10 mouse cellular contexts compared by ENCODE assay signal in the genomic region with DNA sequence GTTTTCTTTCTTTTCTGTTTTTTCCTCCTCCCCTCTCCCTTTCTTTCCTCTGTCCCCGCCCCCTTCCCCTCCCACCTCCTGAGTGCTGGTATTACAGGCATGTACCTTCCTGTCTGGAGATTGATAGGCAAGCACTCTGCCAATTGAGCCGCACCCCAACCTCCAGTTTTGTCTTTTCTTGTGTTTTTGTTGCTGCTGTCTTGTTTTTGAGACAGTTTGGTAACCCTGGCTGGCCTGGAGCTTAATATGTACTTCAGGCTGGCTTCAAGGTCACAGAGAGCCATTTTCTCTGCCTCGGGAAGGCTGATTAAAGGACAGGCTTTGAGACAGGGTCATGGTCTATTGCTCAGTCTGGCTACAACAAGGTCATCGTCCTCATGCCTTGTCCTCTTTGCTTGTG. TPM values are rescaled to one million over a fixed set of nuclear protein-coding genes. Genes with fewer than 3 reads are reported as not detected.
DNase-seq lines count a peak whose midpoint lies in the region; ATAC-seq and TF ChIP-seq lines count a peak whose summit lies in the region.
"Had no signal": no experiment of that assay in that cellular context is flagged by ENCODE, and none has a peak within 500 bp of the region (broad histone marks: within the 10 kb centered on the region; RNA-seq: fewer than 3 reads in every experiment).

No protein-coding gene starts in this region.

- dilution Hi-C loops in CH12.LX (cut with MboI; ENCODE audit: extremely low pct_ligation_motif_present, extremely low pct_unique_long_range_greater_than_20kb, low sequenced_read_pairs): no loop called here

- TF ChIP-seq EP300 in heart, postnatal 0 days (IDR thresholded peaks at IDR 0.05; ENCODE audit: low read depth): no peak
- TF ChIP-seq EP300 in CH12.LX (IDR thresholded peaks at IDR 0.05; ENCODE audit: low read length): no peak

- no peak overlapping the region for H3K4me3 ChIP-seq in heart, postnatal 0 days (ENCODE audit: low read depth, low read length)
- no peak overlapping the region for H3K4me3 ChIP-seq in CH12.LX (replicated peaks in 1 of 3; ENCODE audit: low read depth in 2 of 3, low read length in 2 of 3, poor library complexity in 1 of 3)
- H3K4me3 ChIP-seq in kidney, embryonic 16.5 days (ENCODE audit: low read length): no peak overlapping the region
- no peak overlapping the region for H3K4me3 ChIP-seq in midbrain, embryonic 16.5 days (ENCODE audit: low read depth, low read length)
- H3K4me3 ChIP-seq: neural tube, embryonic 12.5 days had no signal

- no peaks in the 10 kb centered on the region for H3K79me2 ChIP-seq in CH12.LX (replicated peaks; ENCODE audit: control insufficient read depth, extremely low read depth, insufficient read depth, poor library complexity, severe bottlenecking)

- H3K36me3 ChIP-seq in heart, postnatal 0 days (replicated peaks; ENCODE audit: control insufficient read depth, insufficient read depth, low read length): peaks cover 17% of the 10 kb centered on the region
- H3K36me3 ChIP-seq in CH12.LX (replicated peaks in 1 of 2; ENCODE audit: control insufficient read depth in 1 of 2, insufficient read depth in 1 of 2, low read length in 1 of 2): no peaks in the 10 kb centered on the region
- H3K36me3 ChIP-seq in kidney, embryonic 16.5 days (ENCODE audit: insufficient read depth, low read length): peaks cover 32% of the 10 kb centered on the region
- no peaks in the 10 kb centered on the region for H3K36me3 ChIP-seq in midbrain, embryonic 16.5 days (ENCODE audit: control insufficient read depth, insufficient read depth, low read length)

- in situ Hi-C loops in CH12.LX (cut with MboI; ENCODE audit: low pct_ligation_motif_present, low pct_unique_long_range_greater_than_20kb, low sequenced_read_pairs): no loop called here

- peak; percentile 71 for ATAC-seq in heart, postnatal 0 days (ENCODE audit: insufficient read depth, low read depth)
- no peak for ATAC-seq in kidney, embryonic 16.5 days (ENCODE audit: low FRiP score, low TSS enrichment)
- no peak for ATAC-seq in midbrain, embryonic 16.5 days

- H3K9ac ChIP-seq in heart, postnatal 0 days (replicated peaks; ENCODE audit: low read depth, low read length): no peak overlapping the region
- no peak overlapping the region for H3K9ac ChIP-seq in CH12.LX (ENCODE audit: insufficient read depth, low read depth)
- no peak overlapping the region for H3K9ac ChIP-seq in kidney, embryonic 16.5 days (replicated peaks; ENCODE audit: low read length)
- H3K9ac ChIP-seq in midbrain, embryonic 16.5 days (ENCODE audit: low read depth, low read length): no peak overlapping the region
- H3K9ac ChIP-seq: neural tube, embryonic 12.5 days had no signal

- WGBS in heart, postnatal 0 days: 51% methylated on average over 4 of the region's 4 CpGs
- WGBS in kidney, embryonic 16.5 days: 70% methylated on average over 4 of the region's 4 CpGs
- WGBS in midbrain, embryonic 16.5 days: 93% methylated on average over 4 of the region's 4 CpGs

- no peak for TF ChIP-seq CTCF in heart, postnatal 0 days (IDR thresholded peaks at IDR 0.05; ENCODE audit: low read depth)
- no peak for TF ChIP-seq CTCF in CH12.LX (conservative IDR thresholded peaks at IDR 0.05 in 1 of 2, IDR thresholded peaks at IDR 0.05 in 1 of 2; ENCODE audit: low read depth in 2 of 2, low read length in 2 of 2)

- H3K9me3 ChIP-seq in heart, postnatal 0 days (replicated peaks; ENCODE audit: control insufficient read depth, low read length): peaks cover 3% of the 10 kb centered on the region; the same call in 1 of the 2 replicates
- H3K9me3 ChIP-seq in CH12.LX (replicated peaks; ENCODE audit: low read length): peaks cover 3% of the 10 kb centered on the region
- H3K9me3 ChIP-seq in kidney, embryonic 16.5 days (ENCODE audit: low read length): peaks cover 11% of the 10 kb centered on the region
- 0 out of 2 replicates have a peak, but pooled peaks cover 4% of the 10 kb centered on the region for H3K9me3 ChIP-seq in midbrain, embryonic 16.5 days (replicated peaks; ENCODE audit: control insufficient read depth, low read length, poor library complexity, severe bottlenecking)

- no peaks in the 10 kb centered on the region for H3K27me3 ChIP-seq in heart, postnatal 0 days (ENCODE audit: control insufficient read depth, insufficient read depth, low read length)
- no peaks in the 10 kb centered on the region for H3K27me3 ChIP-seq in CH12.LX (replicated peaks)
- H3K27me3 ChIP-seq in kidney, embryonic 16.5 days (ENCODE audit: insufficient read depth, low read length): no peaks in the 10 kb centered on the region
- H3K27me3 ChIP-seq in midbrain, embryonic 16.5 days (ENCODE audit: control insufficient read depth, insufficient read depth, low read depth, low read length): no peaks in the 10 kb centered on the region
- H3K27me3 ChIP-seq: neural tube, embryonic 12.5 days had no signal

- no peak for TF ChIP-seq RAD21 in CH12.LX (IDR thresholded peaks at IDR 0.05; ENCODE audit: low read depth, low read length)

- peaks cover 10% of the 10 kb centered on the region; the same call in 1 of the 2 replicates for H3K4me1 ChIP-seq in heart, postnatal 0 days (ENCODE audit: control insufficient read depth, insufficient read depth)
- no peaks in the 10 kb centered on the region for H3K4me1 ChIP-seq in CH12.LX (ENCODE audit: control insufficient read depth in 1 of 2, insufficient read depth in 2 of 2)
- H3K4me1 ChIP-seq in kidney, embryonic 16.5 days (ENCODE audit: insufficient read depth, low read length): peaks cover 10% of the 10 kb centered on the region; the same call in 1 of the 2 replicates
- H3K4me1 ChIP-seq in midbrain, embryonic 16.5 days (ENCODE audit: control insufficient read depth, insufficient read depth, low read length): peaks cover 9% of the 10 kb centered on the region
- H3K4me1 ChIP-seq: neural tube, embryonic 12.5 days had no signal

- no peak for TF ChIP-seq POLR2A in CH12.LX (IDR thresholded peaks at IDR 0.05; ENCODE audit: low read depth, low read length)

- H3K4me2 ChIP-seq in heart, postnatal 0 days (ENCODE audit: low read depth, low read length): no peak overlapping the region
- H3K4me2 ChIP-seq in CH12.LX (ENCODE audit: insufficient read depth, low read depth, poor library complexity, severe bottlenecking): peak overlapping the region; percentile 24; the same call in 1 of the 2 replicates
- H3K4me2 ChIP-seq in kidney, embryonic 16.5 days (replicated peaks; ENCODE audit: low read depth, low read length): no peak overlapping the region
- no peak overlapping the region for H3K4me2 ChIP-seq in midbrain, embryonic 16.5 days (ENCODE audit: low read length)
- H3K4me2 ChIP-seq: neural tube, embryonic 12.5 days had no signal

- H3K27ac ChIP-seq in heart, postnatal 0 days (ENCODE audit: low read depth): peak overlapping the region; percentile 70
- no peak overlapping the region for H3K27ac ChIP-seq in CH12.LX (ENCODE audit: insufficient read depth, low read depth)
- H3K27ac ChIP-seq in kidney, embryonic 16.5 days (ENCODE audit: low read length): peak overlapping the region; percentile 64
- no peak overlapping the region for H3K27ac ChIP-seq in midbrain, embryonic 16.5 days (ENCODE audit: low read length)
- H3K27ac ChIP-seq: neural tube, embryonic 12.5 days had no signal

- DNase-seq in heart, postnatal 0 days (ENCODE audit: low spot score): no peak
- no peak for DNase-seq in heart, adult 8-10 months (ENCODE audit: low spot score)
- no peak for DNase-seq in CH12.LX (ENCODE audit: extremely low read depth)
- DNase-seq in adrenal gland, adult 2 months: peak; percentile 78
- DNase-seq in adipocyte (ENCODE audit: low spot score): no peak
- DNase-seq in urinary bladder, postnatal 4 days (ENCODE audit: low spot score in 2 of 2): no peak
- DNase-seq: thymus, postnatal 36 days had no signal

TF ChIP-seq in CH12.LX, 34 proteins besides CTCF, POLR2A, EP300 and RAD21:
- TF ChIP-seq MEF2A (IDR thresholded peaks at IDR 0.05; ENCODE audit: borderline replicate concordance, low read depth, low read length): no peak
- TF ChIP-seq NELFE (IDR thresholded peaks at IDR 0.05; ENCODE audit: low read depth, low read length): no peak
- no peak for TF ChIP-seq ZMIZ1 (IDR thresholded peaks at IDR 0.05; ENCODE audit: low read depth, low read length)

RNA-seq across cellular contexts. Expression of gene Atf7ip, which starts 18.8 kb away (rescaled TPM):
- 43.3 and 54.5 TPM in 2 replicates for total RNA-seq in heart, postnatal 0 days (2014; rRNA removed; ENCODE audit: low replicate concordance)
- polyA plus RNA-seq in heart, postnatal 0 days (2015; fragmentation: Nextera tagmentation; extraction: Ambion mirVana): 16.5 and 19.2 TPM in 2 replicates
- total RNA-seq in heart, adult 8-10 months (2022): 10 to 100 TPM; 68.3 to 94.1 (median 76.8) TPM
- 20.4 and 35.4 TPM in 2 replicates for total RNA-seq in CH12.LX (2012; rRNA removed)
- 4.2 and 4.4 TPM in 2 replicates for total RNA-seq in CH12.LX (2014; rRNA removed)
- polyA plus RNA-seq in CH12.LX (2012; ENCODE audit: insufficient read length, low read depth): 29.7 and 44.8 TPM in 2 replicates
- 10 to 100 TPM; 60.9 to 62.4 TPM for total RNA-seq in adrenal gland, adult 2 months (2021)
- polyA plus RNA-seq in adrenal gland, adult 2 months (2012; rRNA removed): 16.4 and 21.6 TPM in 2 replicates
- 38.0 and 41.0 TPM in 2 replicates for polyA plus RNA-seq in kidney, embryonic 16.5 days (2015; fragmentation: Nextera tagmentation; extraction: Ambion mirVana)
- polyA plus RNA-seq in midbrain, embryonic 16.5 days (2015; fragmentation: Nextera tagmentation; extraction: Ambion mirVana): 38.2 and 40.6 TPM in 2 replicates

Comparison
In these comparisons a context has a peak if more than half of its experiments do, and no peak if none do; other contexts are left out.
1. H3K27ac ChIP-seq: peak in heart, postnatal 0 days (single experiment) and kidney, embryonic 16.5 days (single experiment); none in CH12.LX (single experiment) and midbrain, embryonic 16.5 days (single experiment).